Mouse (Mus musculus): ENCODE data around the gene Pbx2. TPM values are rescaled to one million over a fixed set of nuclear protein-coding genes. Genes with fewer than 3 reads are reported as not detected.

The Pbx2 gene
- polyA plus RNA-seq, 1 experiment from 2014 or later = 6.9 TPM

DNA sequence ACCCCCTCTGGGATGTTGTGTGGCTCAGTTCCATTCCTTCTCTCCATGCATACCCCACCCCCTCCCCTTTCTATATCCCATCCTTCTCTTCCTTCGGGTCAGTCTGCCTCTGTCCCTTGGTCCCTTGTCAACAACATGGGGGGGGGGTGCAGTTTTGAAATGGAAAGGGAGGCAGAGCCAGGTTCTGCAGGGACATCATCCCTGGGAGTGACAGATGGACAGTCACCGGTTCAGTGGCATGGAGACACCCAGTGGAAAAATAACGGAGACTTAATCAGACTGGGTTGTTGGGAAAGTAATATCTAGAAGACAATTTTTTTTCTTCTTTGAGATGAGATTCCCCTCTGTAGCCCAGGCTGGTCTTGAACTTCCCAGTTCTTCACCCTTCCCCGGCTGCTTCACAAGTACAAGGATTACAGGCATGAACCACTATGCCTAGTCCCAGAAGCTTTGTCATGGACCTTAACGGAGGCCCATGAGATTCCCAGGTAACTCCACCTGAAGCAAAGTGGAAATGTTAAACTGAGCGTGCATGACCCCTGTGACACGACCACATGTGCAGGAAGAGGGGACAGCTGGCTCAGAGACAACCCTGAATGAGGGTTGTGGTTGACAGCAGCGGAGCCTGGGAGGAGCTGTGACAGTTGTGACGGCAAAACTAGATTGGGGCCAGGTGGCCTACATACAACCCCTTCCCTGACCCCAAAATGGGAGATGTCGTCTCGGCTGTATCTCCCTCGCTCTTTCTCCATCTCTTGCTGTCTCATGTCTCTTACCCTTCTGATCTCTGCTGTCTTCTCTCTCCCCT, 38.9 kb downstream of the Pbx2 start:
- peaks cover 35% of the 10 kb centered on the region for H3K4me1 ChIP-seq (ENCODE audit: control insufficient read depth, insufficient read depth, low read length)
- H3K4me3 ChIP-seq (ENCODE audit: low read length) = peak overlapping the region; percentile 21; the same call in 1 of the 2 replicates
- ATAC-seq = no peak
- peak overlapping the region; percentile 74 for H3K4me2 ChIP-seq (ENCODE audit: low read depth, low read length)
- 0 out of 2 replicates have a peak, but pooled peaks cover 4% of the 10 kb centered on the region for H3K36me3 ChIP-seq (ENCODE audit: control insufficient read depth, insufficient read depth, low read length)
- H3K27ac ChIP-seq (ENCODE audit: low read length) = no peak overlapping the region
- peaks cover 18% of the 10 kb centered on the region for H3K27me3 ChIP-seq (replicated peaks; ENCODE audit: control insufficient read depth, insufficient read depth, low read length)
- WGBS = 34% methylated on average over 12 of the region's 12 CpGs
- no peaks in the 10 kb centered on the region for H3K9me3 ChIP-seq (ENCODE audit: control insufficient read depth, low read length)
- peak overlapping the region; percentile 33; the same call in 1 of the 2 replicates for H3K9ac ChIP-seq (ENCODE audit: low read depth, low read length)

DNA sequence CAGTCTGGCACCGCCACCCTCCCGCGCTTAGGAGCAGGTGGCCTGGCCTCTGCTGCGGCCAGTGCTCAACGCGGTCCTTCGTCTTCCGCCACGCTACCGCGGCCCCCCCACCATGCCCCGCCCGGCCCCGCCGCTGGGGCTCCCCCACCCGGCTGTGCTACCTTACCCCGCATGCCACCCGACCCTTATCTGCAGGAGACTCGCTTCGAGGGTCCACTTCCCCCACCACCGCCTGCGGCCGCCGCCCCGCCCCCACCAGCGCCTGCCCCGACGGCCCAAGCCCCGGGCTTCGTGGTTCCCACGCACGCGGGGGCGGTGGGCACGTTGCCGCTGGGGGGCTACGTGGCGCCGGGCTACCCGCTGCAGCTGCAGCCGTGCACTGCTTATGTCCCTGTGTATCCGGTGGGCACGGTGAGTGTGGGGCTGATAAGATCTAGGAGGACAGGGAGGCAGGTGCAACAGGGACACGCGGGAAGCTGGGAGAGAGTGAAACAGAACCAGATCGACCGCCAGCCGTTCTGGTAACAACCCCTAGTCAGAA, 39.8 kb downstream of the Pbx2 start:
- H3K4me2 ChIP-seq (ENCODE audit: low read depth, low read length) = peak overlapping the region; percentile 72
- no peaks in the 10 kb centered on the region for H3K36me3 ChIP-seq (ENCODE audit: control insufficient read depth, insufficient read depth, low read length)
- H3K9me3 ChIP-seq (ENCODE audit: control insufficient read depth, low read length) = no peaks in the 10 kb centered on the region
- no peak overlapping the region for H3K27ac ChIP-seq (ENCODE audit: low read length)
- H3K27me3 ChIP-seq (replicated peaks; ENCODE audit: control insufficient read depth, insufficient read depth, low read length) = peaks cover 18% of the 10 kb centered on the region
- H3K9ac ChIP-seq (ENCODE audit: low read depth, low read length) = peak overlapping the region; percentile 56
- 4% methylated on average over 46 of the region's 48 CpGs for WGBS
- ATAC-seq = no peak
- peaks cover 35% of the 10 kb centered on the region for H3K4me1 ChIP-seq (ENCODE audit: control insufficient read depth, insufficient read depth, low read length)
- peak overlapping the region; percentile 41 for H3K4me3 ChIP-seq (ENCODE audit: low read length)

DNA sequence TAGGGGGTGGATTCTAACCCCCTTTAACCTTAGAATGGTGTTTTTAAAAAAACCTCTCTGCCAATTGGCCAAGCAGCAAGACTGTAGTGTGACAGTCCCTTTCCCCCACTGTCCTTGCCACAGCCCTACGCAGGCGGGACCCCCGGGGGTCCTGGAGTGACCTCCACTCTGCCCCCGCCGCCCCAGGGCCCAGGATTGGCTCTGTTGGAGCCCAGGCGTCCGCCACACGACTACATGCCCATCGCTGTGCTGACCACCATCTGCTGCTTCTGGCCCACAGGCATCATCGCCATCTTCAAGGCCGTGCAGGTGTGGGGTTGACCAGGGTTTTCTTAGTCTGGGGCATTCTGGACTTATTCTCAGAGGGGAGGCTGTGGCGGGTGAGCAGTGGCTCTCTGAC, 40.6 kb downstream of the Pbx2 start:
- H3K4me3 ChIP-seq (ENCODE audit: low read length) = peak overlapping the region; percentile 41
- peak overlapping the region; percentile 89 for H3K4me2 ChIP-seq (ENCODE audit: low read depth, low read length)
- H3K4me1 ChIP-seq (ENCODE audit: control insufficient read depth, insufficient read depth, low read length) = peaks cover 28% of the 10 kb centered on the region
- ATAC-seq = no peak
- H3K36me3 ChIP-seq (ENCODE audit: control insufficient read depth, insufficient read depth, low read length) = no peaks in the 10 kb centered on the region
- H3K9me3 ChIP-seq (ENCODE audit: control insufficient read depth, low read length) = no peaks in the 10 kb centered on the region
- H3K9ac ChIP-seq (ENCODE audit: low read depth, low read length) = peak overlapping the region; percentile 64
- WGBS = 11% methylated on average over 12 of the region's 12 CpGs
- no peak overlapping the region for H3K27ac ChIP-seq (ENCODE audit: low read length)
- H3K27me3 ChIP-seq (replicated peaks; ENCODE audit: control insufficient read depth, insufficient read depth, low read length) = peaks cover 18% of the 10 kb centered on the region

DNA sequence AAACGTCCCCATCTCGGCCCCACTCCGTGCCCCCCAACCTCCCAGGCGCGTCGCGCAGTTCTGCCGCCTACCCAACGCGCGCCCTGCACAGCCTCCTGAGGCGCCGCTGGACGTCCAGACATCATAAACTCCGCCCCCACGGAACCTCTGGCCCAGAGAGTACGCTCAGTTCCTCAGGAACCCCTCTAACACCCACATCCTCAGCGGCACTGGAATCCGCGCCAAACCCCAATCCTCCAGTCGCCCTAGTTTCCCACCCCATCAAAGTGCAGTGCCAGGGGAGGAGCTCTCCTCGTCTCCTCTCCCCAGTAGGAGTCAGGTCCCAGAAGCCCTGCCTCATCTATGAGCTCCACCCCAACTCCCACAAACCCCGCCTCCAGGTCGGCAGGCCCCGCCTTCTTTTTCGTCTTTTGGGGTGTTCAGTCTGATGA, 41.2 kb downstream of the Pbx2 start:
- H3K9ac ChIP-seq (ENCODE audit: low read depth, low read length) = peak overlapping the region; percentile 64
- H3K27me3 ChIP-seq (replicated peaks; ENCODE audit: control insufficient read depth, insufficient read depth, low read length) = peaks cover 18% of the 10 kb centered on the region
- H3K4me2 ChIP-seq (ENCODE audit: low read depth, low read length) = peak overlapping the region; percentile 89
- 2% methylated on average over 26 of the region's 26 CpGs for WGBS
- H3K4me1 ChIP-seq (ENCODE audit: control insufficient read depth, insufficient read depth, low read length) = peaks cover 28% of the 10 kb centered on the region
- no peaks in the 10 kb centered on the region for H3K36me3 ChIP-seq (ENCODE audit: control insufficient read depth, insufficient read depth, low read length)
- ATAC-seq = peak; percentile 42; the same call in 1 of the 2 replicates
- H3K9me3 ChIP-seq (ENCODE audit: control insufficient read depth, low read length) = no peaks in the 10 kb centered on the region
- H3K27ac ChIP-seq (ENCODE audit: low read length) = no peak overlapping the region
- H3K4me3 ChIP-seq (ENCODE audit: low read length) = peak overlapping the region; percentile 41

DNA sequence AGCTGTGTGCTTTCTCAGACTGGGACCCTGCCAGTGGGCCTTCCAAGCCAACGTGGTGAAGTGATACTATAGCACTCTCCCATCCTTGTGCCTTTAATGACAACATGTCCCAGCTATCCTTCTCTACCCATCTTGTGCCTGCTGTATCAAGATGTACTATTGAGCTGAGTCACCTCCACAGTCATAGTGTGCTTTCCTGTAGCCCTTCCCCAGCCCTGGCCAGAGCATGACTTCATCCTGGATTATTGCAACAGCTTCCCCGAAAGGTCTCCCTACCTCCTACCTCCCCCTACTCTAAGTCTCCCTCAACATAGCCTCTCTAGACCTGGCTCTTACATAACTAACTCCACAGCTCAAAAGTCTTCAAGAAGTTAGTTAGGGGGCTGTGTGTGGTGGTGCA, 44.6 kb downstream of the Pbx2 start:
- no peaks in the 10 kb centered on the region for H3K36me3 ChIP-seq (ENCODE audit: control insufficient read depth, insufficient read depth, low read length)
- 68% methylated on average over 2 of the region's 2 CpGs for WGBS
- H3K4me1 ChIP-seq (ENCODE audit: control insufficient read depth, insufficient read depth, low read length) = peaks cover 11% of the 10 kb centered on the region
- no peak overlapping the region for H3K9ac ChIP-seq (ENCODE audit: low read depth, low read length)
- no peak for ATAC-seq
- H3K9me3 ChIP-seq (ENCODE audit: control insufficient read depth, low read length) = no peaks in the 10 kb centered on the region
- no peak overlapping the region for H3K27ac ChIP-seq (ENCODE audit: low read length)
- H3K4me2 ChIP-seq (ENCODE audit: low read depth, low read length) = no peak overlapping the region
- H3K4me3 ChIP-seq (ENCODE audit: low read length) = no peak overlapping the region
- H3K27me3 ChIP-seq (replicated peaks; ENCODE audit: control insufficient read depth, insufficient read depth, low read length) = peaks cover 11% of the 10 kb centered on the region

DNA sequence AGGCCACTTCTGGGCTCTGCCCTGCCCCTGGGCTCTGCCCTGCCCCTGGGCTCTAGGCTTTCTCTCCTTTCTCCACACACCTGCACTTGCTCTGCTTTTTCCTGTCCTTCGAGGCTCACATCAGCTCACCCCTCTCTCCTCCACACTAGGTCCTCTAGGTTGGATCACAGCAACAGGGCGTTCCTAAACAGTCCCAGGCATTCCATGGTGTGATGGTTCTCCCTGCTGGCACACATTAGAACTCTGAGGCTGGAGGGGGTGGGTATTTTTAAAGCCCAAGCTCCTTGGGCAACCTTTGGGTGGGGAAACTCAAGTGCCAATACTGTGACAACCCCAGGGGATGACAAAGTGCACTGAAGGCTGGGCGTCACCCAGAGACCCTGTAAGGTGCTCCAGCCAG, 46.4 kb downstream of the Pbx2 start:
- Histone ChIP-seq H3K27ac (ENCODE audit: low read length) (no peak overlapping the region), H3K36me3 (ENCODE audit: control insufficient read depth, insufficient read depth, low read length) (no peaks in the 10 kb centered on the region), H3K4me3 (ENCODE audit: low read length) (no peak overlapping the region), H3K4me2 (ENCODE audit: low read depth, low read length) (no peak overlapping the region), H3K27me3 (replicated peaks; ENCODE audit: control insufficient read depth, insufficient read depth, low read length) (no peaks in the 10 kb centered on the region), H3K9me3 (ENCODE audit: control insufficient read depth, low read length) (no peaks in the 10 kb centered on the region), H3K9ac (ENCODE audit: low read depth, low read length) (0 out of 2 replicates have a peak overlapping the region, but pooled peaks have one; percentile 5), H3K4me1 (ENCODE audit: control insufficient read depth, insufficient read depth, low read length) (no peaks in the 10 kb centered on the region)
- WGBS = 67% methylated on average over 3 of the region's 3 CpGs
- ATAC-seq = no peak

DNA sequence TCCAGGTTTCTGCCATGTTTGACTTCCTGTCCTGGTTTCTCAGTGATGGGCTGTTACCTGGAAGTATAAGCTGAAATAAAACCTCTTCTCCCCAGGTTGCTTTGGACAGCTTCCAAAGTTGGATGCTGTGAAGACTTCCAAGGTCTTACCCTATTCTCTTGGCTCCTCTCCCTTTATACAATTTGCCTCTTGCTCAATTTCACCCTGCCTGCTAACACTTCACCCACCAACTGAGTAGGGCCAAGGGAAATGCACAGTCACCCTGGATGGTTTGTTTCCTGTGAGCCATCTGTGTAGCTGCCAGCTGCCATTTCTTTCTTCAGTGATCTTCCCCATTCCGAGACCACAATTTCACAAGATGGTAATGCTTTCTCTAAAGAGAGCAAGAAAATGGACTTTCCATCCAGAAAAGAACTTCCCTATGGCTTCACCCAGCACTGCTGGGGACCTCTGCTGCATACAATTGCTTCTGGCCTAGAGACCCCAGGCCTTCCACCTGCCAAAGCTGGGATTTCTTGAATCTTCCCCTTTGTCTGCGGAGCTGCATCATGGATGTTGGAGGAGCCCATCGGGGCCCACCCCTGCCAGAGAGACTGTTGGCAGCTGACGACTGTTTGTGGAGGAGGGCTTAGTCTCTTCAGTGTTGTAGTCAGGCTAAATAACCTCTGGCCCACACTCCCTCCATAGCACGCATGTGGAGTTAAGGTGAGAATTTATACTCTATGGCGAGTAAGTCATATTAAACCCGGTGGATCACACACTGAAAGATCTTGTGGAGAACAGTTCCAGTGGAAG, 48.6 kb downstream of the Pbx2 start:
- Histone ChIP-seq H3K4me1 (ENCODE audit: control insufficient read depth, insufficient read depth, low read length) (no peaks in the 10 kb centered on the region), H3K27ac (ENCODE audit: low read length) (no peak overlapping the region), H3K9ac (ENCODE audit: low read depth, low read length) (no peak overlapping the region), H3K4me3 (ENCODE audit: low read length) (no peak overlapping the region), H3K9me3 (ENCODE audit: control insufficient read depth, low read length) (no peaks in the 10 kb centered on the region), H3K36me3 (ENCODE audit: control insufficient read depth, insufficient read depth, low read length) (no peaks in the 10 kb centered on the region), H3K4me2 (ENCODE audit: low read depth, low read length) (no peak overlapping the region), H3K27me3 (replicated peaks; ENCODE audit: control insufficient read depth, insufficient read depth, low read length) (no peaks in the 10 kb centered on the region)
- 75% methylated on average over 7 of the region's 7 CpGs for WGBS
- no peak for ATAC-seq

DNA sequence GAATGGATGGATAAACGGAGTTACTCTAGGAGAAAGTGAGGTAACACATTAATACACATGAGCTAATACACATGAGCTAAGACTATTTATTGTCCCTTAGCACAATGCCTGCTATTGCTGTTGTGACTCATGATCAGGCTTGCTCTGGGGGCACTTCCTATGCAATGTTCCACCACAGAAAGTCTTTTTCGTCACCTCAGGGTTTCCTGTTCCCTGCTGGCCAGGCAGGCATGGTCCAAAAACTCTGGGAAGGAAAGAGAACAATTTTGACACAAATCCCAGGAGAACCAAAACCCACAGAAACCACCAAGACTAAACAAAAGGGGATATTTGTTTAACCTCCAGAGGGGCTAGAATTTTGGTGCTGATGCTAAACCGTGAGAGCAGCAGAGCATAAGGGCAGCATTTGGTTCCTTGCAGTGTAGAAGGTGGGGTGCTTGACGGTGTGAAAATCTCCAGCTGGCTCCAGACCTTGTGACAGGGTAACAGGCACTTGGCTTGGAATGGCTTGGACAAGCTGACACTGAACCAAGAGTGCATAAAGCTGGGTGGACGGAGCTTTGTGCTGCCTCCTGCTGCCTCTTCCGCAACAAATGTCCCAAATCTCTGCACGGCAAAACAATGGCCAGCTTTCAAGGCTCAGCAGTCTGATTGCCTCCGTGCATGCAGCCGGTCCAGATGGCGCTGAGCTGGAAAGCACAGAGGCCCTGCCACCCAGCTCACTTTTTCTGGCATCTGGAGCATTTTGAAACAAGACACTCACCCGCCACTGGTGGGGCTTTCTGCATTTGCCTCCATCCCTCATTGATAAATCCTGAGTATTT, 49.9 kb downstream of the Pbx2 start:
- 18% methylated on average over 11 of the region's 11 CpGs for WGBS
- no peaks in the 10 kb centered on the region for H3K27me3 ChIP-seq (replicated peaks; ENCODE audit: control insufficient read depth, insufficient read depth, low read length)
- H3K4me1 ChIP-seq (ENCODE audit: control insufficient read depth, insufficient read depth, low read length) = peaks cover 7% of the 10 kb centered on the region
- no peak for ATAC-seq
- no peak overlapping the region for H3K4me3 ChIP-seq (ENCODE audit: low read length)
- H3K36me3 ChIP-seq (ENCODE audit: control insufficient read depth, insufficient read depth, low read length) = no peaks in the 10 kb centered on the region
- peak overlapping the region; percentile 33 for H3K27ac ChIP-seq (ENCODE audit: low read length)
- H3K9ac ChIP-seq (ENCODE audit: low read depth, low read length) = peak overlapping the region; percentile 27; the same call in 1 of the 2 replicates
- H3K4me2 ChIP-seq (ENCODE audit: low read depth, low read length) = no peak overlapping the region
- no peaks in the 10 kb centered on the region for H3K9me3 ChIP-seq (ENCODE audit: control insufficient read depth, low read length)

All from intestine, embryonic 16.5 days (tissue).